Mouse (Mus musculus) testis, adult 2 months (tissue): Measurements from ENCODE around the gene Plxna4. TPM values are rescaled to one million over a fixed set of nuclear protein-coding genes. Genes with fewer than 3 reads are reported as not detected.

Source experiments
- H3K27ac ChIP-seq: fragments of 200-500 bp; 2 replicates; pipeline ENCODE4 v1.5.1; 2012; ENCODE audit warnings: low read depth, low read length; ENCODE audit not compliant: control insufficient read depth, insufficient read depth
- H3K27me3 ChIP-seq: fragments of 200-500 bp; 2 replicates; pipeline ENCODE4 v1.6.1; 2012; ENCODE audit warnings: mild to moderate bottlenecking, low read length, moderate library complexity; ENCODE audit not compliant: control insufficient read depth, insufficient read depth
- H3K36me3 ChIP-seq: fragments of 200-500 bp; 2 replicates; pipeline ENCODE4 v1.6.1; 2012; ENCODE audit warnings: mild to moderate bottlenecking, low read length; ENCODE audit not compliant: control insufficient read depth, insufficient read depth
- H3K4me1 ChIP-seq: fragments of 200-500 bp; 2 replicates; pipeline ENCODE4 v1.6.1; 2012; ENCODE audit warnings: low read length; ENCODE audit not compliant: control insufficient read depth, insufficient read depth
- H3K4me3 ChIP-seq: fragments of 200-500 bp; 2 replicates; pipeline ENCODE4 v1.5.1; 2012; ENCODE audit warnings: low read depth, mild to moderate bottlenecking, low read length, moderate library complexity, mixed read lengths; ENCODE audit not compliant: control insufficient read depth
- CTCF ChIP-seq: fragments of 200-500 bp; IDR thresholded peaks from 2 replicates; pipeline ENCODE4 v1.5.1; 2012; ENCODE audit warnings: low read depth, mild to moderate bottlenecking, inconsistent platforms, low read length, moderate library complexity; ENCODE audit not compliant: control insufficient read depth, insufficient read depth, insufficient replicate concordance
- POLR2A ChIP-seq: fragments of 200-500 bp; IDR thresholded peaks from 2 replicates; pipeline ENCODE4 v1.6.1; 2012; ENCODE audit warnings: low read depth, mild to moderate bottlenecking, inconsistent platforms, low read length, moderate library complexity; ENCODE audit not compliant: control insufficient read depth
- polyA plus RNA-seq: library from polyadenylated mRNA; depleted of rRNA; stranded (reverse); fragments of >200 nt; gene quantifications from 2 replicates; pipeline ENCODE4 v1.2.3, GENCODE M21; 2012

Plxna4 gene
- polyA plus RNA-seq, 1 experiment: 0.62 TPM

GRCm38 (mm10) chr6:32437219-32437618, 150.8 kb downstream of the Plxna4 start:
- no peak overlapping the region for H3K27ac ChIP-seq
- H3K27me3 ChIP-seq: no peaks in the 10 kb centered on the region
- H3K36me3 ChIP-seq: no peaks in the 10 kb centered on the region
- TF ChIP-seq CTCF: no peak
- TF ChIP-seq POLR2A: no peak
- no peaks in the 10 kb centered on the region for H3K4me1 ChIP-seq
- no peak overlapping the region for H3K4me3 ChIP-seq

- Histone ChIP-seq H3K36me3 (no peaks in the 10 kb centered on the region), H3K4me3 (no peak overlapping the region), H3K27me3 (no peaks in the 10 kb centered on the region), H3K4me1 (no peaks in the 10 kb centered on the region), H3K27ac (no peak overlapping the region)
- TF ChIP-seq CTCF (no peak), POLR2A (no peak)
These were observed 164.9 kb downstream of the Plxna4 start for GRCm38 (mm10) chr6:32423124-32423523.

- TF ChIP-seq POLR2A (no peak), CTCF (no peak)
- no peaks in the 10 kb centered on the region for H3K4me1 ChIP-seq
- no peaks in the 10 kb centered on the region for H3K36me3 ChIP-seq
- no peak overlapping the region for H3K4me3 ChIP-seq
- H3K27me3 ChIP-seq: no peaks in the 10 kb centered on the region
- H3K27ac ChIP-seq: no peak overlapping the region
These were observed 167.4 kb downstream of the Plxna4 start for GRCm38 (mm10) chr6:32420610-32421009.

- H3K27me3 ChIP-seq: no peaks in the 10 kb centered on the region
- H3K27ac ChIP-seq: no peak overlapping the region
- no peaks in the 10 kb centered on the region for H3K4me1 ChIP-seq
- H3K36me3 ChIP-seq: no peaks in the 10 kb centered on the region
- no peak overlapping the region for H3K4me3 ChIP-seq
- TF ChIP-seq CTCF (no peak), POLR2A (no peak)
These were observed 170.6 kb downstream of the Plxna4 start for GRCm38 (mm10) chr6:32417351-32417750.

- no peaks in the 10 kb centered on the region for H3K27me3 ChIP-seq
- no peaks in the 10 kb centered on the region for H3K4me1 ChIP-seq
- H3K36me3 ChIP-seq: no peaks in the 10 kb centered on the region
- H3K27ac ChIP-seq: no peak overlapping the region
- no peak overlapping the region for H3K4me3 ChIP-seq
- TF ChIP-seq CTCF (no peak), POLR2A (no peak)
These were observed 176.7 kb downstream of the Plxna4 start for GRCm38 (mm10) chr6:32411325-32411724.

GRCm38 (mm10) chr6:32409625-32410024, 178.4 kb downstream of the Plxna4 start:
- Histone ChIP-seq H3K27ac (no peak overlapping the region), H3K4me3 (no peak overlapping the region), H3K4me1 (no peaks in the 10 kb centered on the region), H3K27me3 (no peaks in the 10 kb centered on the region), H3K36me3 (no peaks in the 10 kb centered on the region)
- TF ChIP-seq CTCF: no peak
- no peak for TF ChIP-seq POLR2A

- Histone ChIP-seq H3K27ac (no peak overlapping the region), H3K4me1 (no peaks in the 10 kb centered on the region), H3K27me3 (no peaks in the 10 kb centered on the region), H3K4me3 (no peak overlapping the region), H3K36me3 (no peaks in the 10 kb centered on the region)
- no peak for TF ChIP-seq POLR2A
- TF ChIP-seq CTCF: no peak
These were observed 180.3 kb downstream of the Plxna4 start for GRCm38 (mm10) chr6:32407574-32408185.

- no peak overlapping the region for H3K27ac ChIP-seq
- no peak overlapping the region for H3K4me3 ChIP-seq
- no peaks in the 10 kb centered on the region for H3K27me3 ChIP-seq
- no peaks in the 10 kb centered on the region for H3K36me3 ChIP-seq
- TF ChIP-seq CTCF: no peak
- no peak for TF ChIP-seq POLR2A
- no peaks in the 10 kb centered on the region for H3K4me1 ChIP-seq
These were observed 181.5 kb downstream of the Plxna4 start for GRCm38 (mm10) chr6:32406316-32407095.
